Comparison of ENCODE assay signal across 8 mouse cellular contexts in genomic region chr1:155052131-155052760, GRCm38 (mm10). TPM values are rescaled to one million over a fixed set of nuclear protein-coding genes. Genes with fewer than 3 reads are reported as not detected.
DNase-seq lines count a peak whose midpoint lies in the region; ATAC-seq and TF ChIP-seq lines count a peak whose summit lies in the region.

No protein-coding gene starts in this region.

- peaks cover 17% of the 10 kb centered on the region for H3K4me1 ChIP-seq in kidney, postnatal 0 days (replicated peaks; ENCODE audit: insufficient read depth, low read length)
- no peaks in the 10 kb centered on the region; the same call in 1 of the 2 replicates for H3K4me1 ChIP-seq in embryonic facial prominence, embryonic 11.5 days (ENCODE audit: control insufficient read depth, insufficient read depth, low read length)
- H3K4me1 ChIP-seq in hindbrain, embryonic 15.5 days (replicated peaks) = peaks cover 36% of the 10 kb centered on the region
- H3K4me1 ChIP-seq in neural tube, embryonic 12.5 days = peaks cover 55% of the 10 kb centered on the region

- no peak for TF ChIP-seq CTCF in kidney, postnatal 0 days (IDR thresholded peaks at IDR 0.05; ENCODE audit: low read depth)

- no peaks in the 10 kb centered on the region for H3K9me3 ChIP-seq in kidney, postnatal 0 days (replicated peaks; ENCODE audit: low read length)
- H3K9me3 ChIP-seq in embryonic facial prominence, embryonic 11.5 days (replicated peaks; ENCODE audit: control insufficient read depth, low read length) = no peaks in the 10 kb centered on the region
- no peaks in the 10 kb centered on the region for H3K9me3 ChIP-seq in hindbrain, embryonic 15.5 days
- H3K9me3 ChIP-seq in neural tube, embryonic 12.5 days = no peaks in the 10 kb centered on the region

- H3K4me2 ChIP-seq in kidney, postnatal 0 days (ENCODE audit: low read length) = no peak overlapping the region
- H3K4me2 ChIP-seq in embryonic facial prominence, embryonic 11.5 days (ENCODE audit: low read depth, low read length) = no peak overlapping the region
- H3K4me2 ChIP-seq in hindbrain, embryonic 15.5 days = no peak overlapping the region
- no peak overlapping the region for H3K4me2 ChIP-seq in neural tube, embryonic 12.5 days (replicated peaks)

- no peaks in the 10 kb centered on the region for H3K27me3 ChIP-seq in kidney, postnatal 0 days (ENCODE audit: insufficient read depth, low read length)
- no peaks in the 10 kb centered on the region for H3K27me3 ChIP-seq in embryonic facial prominence, embryonic 11.5 days (ENCODE audit: control insufficient read depth, insufficient read depth, low read length)
- H3K27me3 ChIP-seq in hindbrain, embryonic 15.5 days = no peaks in the 10 kb centered on the region
- H3K27me3 ChIP-seq in neural tube, embryonic 12.5 days (replicated peaks) = no peaks in the 10 kb centered on the region

- peak overlapping the region; percentile 55 for H3K27ac ChIP-seq in kidney, postnatal 0 days
- peak overlapping the region; percentile 25; the same call in 1 of the 2 replicates for H3K27ac ChIP-seq in embryonic facial prominence, embryonic 11.5 days (replicated peaks; ENCODE audit: low read depth, low read length)
- peak overlapping the region; percentile 57 for H3K27ac ChIP-seq in hindbrain, embryonic 15.5 days (replicated peaks)
- H3K27ac ChIP-seq in neural tube, embryonic 12.5 days = peak overlapping the region; percentile 12; the same call in 1 of the 2 replicates

- no peak for ATAC-seq in kidney, postnatal 0 days (replicated peaks; ENCODE audit: low FRiP score, low read depth)
- no peak for ATAC-seq in embryonic facial prominence, embryonic 11.5 days (replicated peaks; ENCODE audit: insufficient number of reproducible peaks, low FRiP score, low TSS enrichment, low read depth)
- no peak for ATAC-seq in hindbrain, embryonic 15.5 days (ENCODE audit: low FRiP score, low read depth)
- no peak for ATAC-seq in neural tube, embryonic 12.5 days (ENCODE audit: low FRiP score, low read depth)
- no peak for ATAC-seq in cerebellum, adult (ENCODE audit: insufficient number of reproducible peaks, low FRiP score, low TSS enrichment)

- H3K4me3 ChIP-seq in kidney, postnatal 0 days (replicated peaks; ENCODE audit: low read depth, low read length) = no peak overlapping the region
- no peak overlapping the region for H3K4me3 ChIP-seq in embryonic facial prominence, embryonic 11.5 days (ENCODE audit: low read depth, low read length)
- no peak overlapping the region for H3K4me3 ChIP-seq in hindbrain, embryonic 15.5 days
- H3K4me3 ChIP-seq in neural tube, embryonic 12.5 days = no peak overlapping the region

- no peak for DNase-seq in kidney, postnatal 0 days (ENCODE audit: low spot score)
- no peak for DNase-seq in kidney, postnatal 14 days
- no peak for DNase-seq in embryonic facial prominence, embryonic 11.5 days (ENCODE audit: low spot score)
- DNase-seq in right cerebral cortex, postnatal 10 days (ENCODE audit: low spot score in 2 of 2) = no peak
- DNase-seq in embryo, embryonic 10 days (ENCODE audit: low spot score) = no peak

- WGBS in kidney, postnatal 0 days = 35% methylated on average over 4 of the region's 4 CpGs
- WGBS in embryonic facial prominence, embryonic 11.5 days = 15% methylated on average over 4 of the region's 4 CpGs
- WGBS in hindbrain, embryonic 15.5 days = 12% methylated on average over 4 of the region's 4 CpGs
- WGBS in neural tube, embryonic 12.5 days = 19% methylated on average over 4 of the region's 4 CpGs

- H3K36me3 ChIP-seq in kidney, postnatal 0 days (ENCODE audit: insufficient read depth, low read length) = no peaks in the 10 kb centered on the region
- H3K36me3 ChIP-seq in embryonic facial prominence, embryonic 11.5 days (replicated peaks; ENCODE audit: control insufficient read depth, insufficient read depth, low read depth, low read length) = no peaks in the 10 kb centered on the region
- H3K36me3 ChIP-seq in hindbrain, embryonic 15.5 days = no peaks in the 10 kb centered on the region
- no peaks in the 10 kb centered on the region for H3K36me3 ChIP-seq in neural tube, embryonic 12.5 days

- no peak overlapping the region for H3K9ac ChIP-seq in kidney, postnatal 0 days (ENCODE audit: low read depth, low read length)
- peak overlapping the region; percentile 4; the same call in 1 of the 2 replicates for H3K9ac ChIP-seq in embryonic facial prominence, embryonic 11.5 days (replicated peaks; ENCODE audit: low read length)
- no peak overlapping the region for H3K9ac ChIP-seq in hindbrain, embryonic 15.5 days
- no peak overlapping the region for H3K9ac ChIP-seq in neural tube, embryonic 12.5 days

RNA-seq across cellular contexts. Expression of gene Ier5, which starts 47.2 kb away (rescaled TPM):
- 8.0 and 11.4 TPM in 2 replicates for polyA plus RNA-seq in kidney, postnatal 0 days (2015; fragmentation: Nextera tagmentation; extraction: Ambion mirVana)
- polyA plus RNA-seq in embryonic facial prominence, embryonic 11.5 days (2014; fragmentation: Nextera tagmentation; extraction: Ambion mirVana) = 16.4 and 19.0 TPM in 2 replicates
- 7.8 and 9.7 TPM in 2 replicates for polyA plus RNA-seq in hindbrain, embryonic 15.5 days (2015; fragmentation: Nextera tagmentation; extraction: Ambion mirVana)
- 18.9 and 23.2 TPM in 2 replicates for polyA plus RNA-seq in neural tube, embryonic 12.5 days (2016; fragmentation: Nextera tagmentation; extraction: Ambion mirVana)
